Mouse (Mus musculus): ENCODE measurements around the gene H2-Q4.
"Not testable (repeated sequence)": the region's sequence is repeated elsewhere in the genome, so short reads cannot be mapped to it uniquely, and the experiment has no call there.

- TF ChIP-seq POLR2A (IDR thresholded peaks at IDR 0.05; ENCODE audit: low read depth, low read length); CTCF (IDR thresholded peaks at IDR 0.05; ENCODE audit: extremely low read depth, insufficient read length, insufficient replicate concordance, low read depth, low read length): not testable (repeated sequence)
Measured at GRCm38 (mm10) chr17:35347659-35348058, 31.8 kb upstream of the H2-Q4 start.

Measured in small intestine, adult 2 months (tissue).